Mouse (Mus musculus): Measurements from ENCODE around the gene Tcf19. TPM values are rescaled to one million over a fixed set of nuclear protein-coding genes. Genes with fewer than 3 reads are reported as not detected.
"Not testable (repeated sequence)": the region's sequence is repeated elsewhere in the genome, so short reads cannot be mapped to it uniquely, and the experiment has no call there.

Tcf19 gene
- polyA plus RNA-seq, 3 experiments from 2014 or later, result 16.6 to 68.4 (median 21.5) TPM

GRCm38 (mm10) chr17:35469842-35470751 lies 46.5 kb downstream of the Tcf19 start, which contains the start of gene H2-Q10:
Gene H2-Q10, plus strand, starts transcription at chr17:35470089.
- peak; percentile 61 for ATAC-seq

GRCm38 (mm10) chr17:35468936-35469335 lies 47.7 kb downstream of the Tcf19 start:
- ATAC-seq, result not testable (repeated sequence)

- not testable (repeated sequence) for ATAC-seq
Observed at GRCm38 (mm10) chr17:35465651-35466050, 51.0 kb downstream of the Tcf19 start.

Other genes starting within 250 kb of the Tcf19 start
- gene H2-Q1, start 196.4 kb downstream of the Tcf19 start, polyA plus RNA-seq (2017; shearing (Covaris generic)), result under 1 TPM in 2 of 3 experiments, not detected in 1; 0.23 to 0.24 TPM
- 10 to 100 TPM in 2 of 3 experiments, 1 to 10 TPM in 1; 4.6 to 25.2 (median 21.9) TPM for gene H2-Q2, start 174.6 kb downstream of the Tcf19 start, polyA plus RNA-seq (2017; shearing (Covaris generic))
- 10 to 100 TPM; 11.4 to 17.3 (median 16.4) TPM for gene H2-Q4, start 137.2 kb downstream of the Tcf19 start, polyA plus RNA-seq (2017; shearing (Covaris generic))
- 100 to 1,000 TPM; 356 to 772 (median 602) TPM for gene H2-Q6, start 92.0 kb downstream of the Tcf19 start, polyA plus RNA-seq (2017; shearing (Covaris generic))
- gene H2-Q7, start 77.7 kb downstream of the Tcf19 start, polyA plus RNA-seq (2017; shearing (Covaris generic)), result 1,000 to 10,000 TPM in 2 of 3 experiments, 100 to 1,000 TPM in 1; 921 to 1,440 (median 1,337) TPM
- gene H2-Q10, start 46.7 kb downstream of the Tcf19 start, polyA plus RNA-seq (2017; shearing (Covaris generic)), result 10 to 100 TPM; 14.2 to 25.0 (median 24.2) TPM
- under 1 TPM; 0.26 to 0.58 (median 0.32) TPM for gene Pou5f1, start 10.8 kb downstream of the Tcf19 start, polyA plus RNA-seq (2017; shearing (Covaris generic))
- gene Cchcr1, start 276 bp upstream of the Tcf19 start, polyA plus RNA-seq (2017; shearing (Covaris generic)), result 1 to 10 TPM; 4.8 to 7.1 (median 6.0) TPM
- gene Psors1c2, start 16.4 kb upstream of the Tcf19 start, polyA plus RNA-seq (2017; shearing (Covaris generic)), result under 1 TPM in 1 of 3 experiments, not detected in 2; 0.73 TPM
- not detected for gene Cdsn, start 35.3 kb upstream of the Tcf19 start, polyA plus RNA-seq (2017; shearing (Covaris generic))
- not detected for gene 2300002M23Rik, start 50.6 kb upstream of the Tcf19 start, polyA plus RNA-seq (2017; shearing (Covaris generic))
- gene Sfta2, start 84.7 kb upstream of the Tcf19 start, polyA plus RNA-seq (2017; shearing (Covaris generic)), result not detected
- not detected for gene Gm9573, start 109.8 kb upstream of the Tcf19 start, polyA plus RNA-seq (2017; shearing (Covaris generic))
- under 1 TPM in 1 of 3 experiments, not detected in 2; 0.26 TPM for gene Mucl3, start 126.9 kb upstream of the Tcf19 start, polyA plus RNA-seq (2017; shearing (Covaris generic))
- 10 to 100 TPM; 10.4 to 13.2 (median 12.7) TPM for gene Vars2, start 150.8 kb upstream of the Tcf19 start, polyA plus RNA-seq (2017; shearing (Covaris generic))
- 10 to 100 TPM; 16.7 to 24.7 (median 17.9) TPM for gene Gtf2h4, start 156.9 kb upstream of the Tcf19 start, polyA plus RNA-seq (2017; shearing (Covaris generic))
- gene Ddr1, start 187.8 kb upstream of the Tcf19 start, polyA plus RNA-seq (2017; shearing (Covaris generic)), result 1 to 10 TPM in 1 of 3 experiments, under 1 TPM in 2; 0.65 to 1.1 (median 0.73) TPM

Measured in inflammation-experienced regulatory T-cells, adult 6 months (primary cell).